Mouse (Mus musculus) embryonic facial prominence, embryonic 13.5 days (tissue): ENCODE data around the gene Smchd1. TPM values are rescaled to one million over a fixed set of nuclear protein-coding genes. Genes with fewer than 3 reads are reported as not detected.
"Not testable (repeated sequence)": the region's sequence is repeated elsewhere in the genome, so short reads cannot be mapped to it uniquely, and the experiment has no call there.

Experiments
- ATAC-seq: fragments of 200-750 bp; cut with Nextera tagmentation; 2 replicates; pipeline ENCODE4 v1.8.0; 2017; ENCODE audit warnings: low read depth; ENCODE audit not compliant: insufficient number of reproducible peaks, insufficient read depth, low FRiP score, low TSS enrichment
- H3K27ac ChIP-seq: fragments of 300-500 bp; sonication (generic); 2 replicates; pipeline ENCODE4 v1.5.1; 2015; ENCODE audit warnings: moderate library complexity, mild to moderate bottlenecking, inconsistent platforms
- H3K27me3 ChIP-seq: fragments of 300-500 bp; sonication (generic); 2 replicates; pipeline ENCODE4 v1.6.1; 2015; ENCODE audit warnings: mild to moderate bottlenecking, inconsistent platforms
- H3K36me3 ChIP-seq: fragments of 300-500 bp; sonication (generic); 2 replicates; pipeline ENCODE4 v1.6.1; 2015; ENCODE audit warnings: mild to moderate bottlenecking, inconsistent platforms
- H3K4me1 ChIP-seq: fragments of 300-500 bp; sonication (generic); 2 replicates; pipeline ENCODE4 v1.6.1; 2015; ENCODE audit warnings: inconsistent platforms
- H3K4me2 ChIP-seq: fragments of 300-500 bp; sonication (generic); 2 replicates; pipeline ENCODE4 v1.6.1; 2015; ENCODE audit warnings: moderate library complexity, mild to moderate bottlenecking, inconsistent platforms
- H3K4me3 ChIP-seq: fragments of 300-500 bp; sonication (generic); 2 replicates; pipeline ENCODE4 v1.5.1; 2015; ENCODE audit warnings: mild to moderate bottlenecking, inconsistent platforms
- H3K9ac ChIP-seq: fragments of 300-500 bp; sonication (generic); 2 replicates; pipeline ENCODE4 v1.6.1; 2015; ENCODE audit warnings: mild to moderate bottlenecking, inconsistent platforms
- H3K9me3 ChIP-seq: fragments of 300-500 bp; sonication (generic); 2 replicates; pipeline ENCODE4 v1.6.1; 2016; ENCODE audit warnings: inconsistent platforms
- WGBS: fragments of 180-500 bp; shearing (Covaris S2); methylation state at CpG from one replicate; pipeline ENCODE4 v1.1.7; 2015; ENCODE audit warnings: mixed read lengths; 5-methylcytosine and 5-hydroxymethylcytosine counted together
- polyA plus RNA-seq: library from polyadenylated mRNA; unstranded; fragments of >200 nt; fragmentation: Nextera tagmentation; extraction: Ambion mirVana; gene quantifications from 2 replicates; pipeline ENCODE4 v1.2.1, GENCODE M21; 2015

The Smchd1 gene
- polyA plus RNA-seq, 1 experiment from 2014 or later: 78.7 TPM

DNA sequence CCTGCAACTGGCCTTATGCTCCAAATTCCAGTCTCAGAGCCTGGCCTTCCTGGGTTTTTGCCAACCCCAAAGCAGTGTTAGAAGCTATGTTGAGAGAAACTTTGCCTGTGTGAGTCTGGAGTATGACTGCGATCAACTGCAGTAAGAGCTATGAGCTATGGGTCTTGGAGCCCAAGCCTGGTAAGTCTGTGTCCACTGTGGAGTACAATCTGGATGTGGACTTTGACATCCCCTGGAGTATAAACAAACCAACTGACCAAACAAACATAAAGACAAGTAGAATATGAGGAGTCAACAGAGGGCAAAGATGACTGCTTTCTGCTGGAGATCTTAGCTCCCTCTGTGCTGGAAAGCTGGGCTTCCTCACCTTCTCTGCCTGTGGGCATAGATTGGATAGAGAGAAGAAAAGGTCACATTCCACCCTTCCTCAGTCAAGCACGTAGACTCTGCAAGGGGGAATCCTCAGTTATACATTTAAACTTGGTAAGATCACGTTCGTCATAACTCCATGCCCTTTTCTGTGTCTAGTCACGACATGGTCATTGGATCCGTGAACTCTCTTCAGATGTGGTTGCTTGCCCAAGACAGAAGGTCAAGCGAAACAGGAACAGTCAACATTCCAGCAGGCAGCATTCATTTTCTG lies 8.4 kb upstream of the Smchd1 start:
- Histone ChIP-seq H3K9me3 (no peaks in the 10 kb centered on the region), H3K36me3 (no peaks in the 10 kb centered on the region), H3K9ac (no peak overlapping the region), H3K27me3 (no peaks in the 10 kb centered on the region), H3K4me1 (peaks cover 11% of the 10 kb centered on the region), H3K4me2 (no peak overlapping the region), H3K27ac (no peak overlapping the region), H3K4me3 (no peak overlapping the region)
- ATAC-seq: no peak
- WGBS: 85% methylated on average over 7 of the region's 7 CpGs

DNA sequence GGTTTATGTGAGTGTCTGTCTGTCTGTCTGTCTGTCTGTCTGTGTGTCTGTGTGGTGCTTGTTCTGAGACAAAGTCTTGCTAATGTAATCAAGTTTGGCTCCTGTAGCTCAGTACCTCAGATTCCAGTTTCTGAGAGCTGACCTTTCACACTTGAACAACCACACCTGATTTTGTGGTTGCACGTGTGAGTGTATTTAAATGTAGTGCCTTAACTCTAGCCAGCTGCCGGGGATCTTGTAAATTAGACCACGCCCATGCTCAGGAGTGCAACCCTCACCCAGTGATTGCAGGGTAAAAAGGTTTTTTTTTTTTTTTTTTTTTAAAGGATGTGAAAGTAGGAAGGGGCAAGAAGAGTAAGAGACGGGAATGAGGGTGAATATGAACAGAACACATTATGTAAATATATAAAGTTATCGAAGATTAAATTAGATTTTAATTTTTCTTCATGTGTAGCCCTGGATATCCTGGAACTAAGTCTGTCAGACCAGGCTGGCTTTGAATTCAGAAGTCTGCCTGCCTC lies 4.3 kb upstream of the Smchd1 start:
- Histone ChIP-seq H3K9me3 (no peaks in the 10 kb centered on the region), H3K27me3 (no peaks in the 10 kb centered on the region), H3K4me3 (no peak overlapping the region), H3K9ac (no peak overlapping the region), H3K27ac (no peak overlapping the region), H3K4me1 (peaks cover 4% of the 10 kb centered on the region), H3K36me3 (no peaks in the 10 kb centered on the region), H3K4me2 (no peak overlapping the region)
- no peak for ATAC-seq
- WGBS: 57% methylated on average over 5 of the region's 5 CpGs

DNA sequence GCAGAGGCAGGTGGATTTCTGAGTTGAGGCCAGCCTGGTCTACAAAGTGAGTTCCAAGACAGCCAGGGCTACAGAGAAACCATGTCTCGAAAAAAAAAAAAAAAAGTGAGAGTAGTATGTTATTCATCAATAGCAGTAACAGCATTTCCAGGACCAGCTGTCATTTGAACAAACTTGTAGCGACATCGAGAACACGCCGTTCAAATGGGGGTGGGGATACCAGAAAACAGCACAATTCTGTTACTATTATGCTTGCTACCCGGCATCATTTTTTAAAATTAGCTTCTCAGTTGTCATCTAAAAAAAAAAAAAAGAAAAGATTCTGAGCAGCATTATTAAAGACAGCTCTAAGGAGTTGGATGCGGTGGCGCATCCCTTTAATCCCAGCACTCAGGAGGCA lies 2.3 kb upstream of the Smchd1 start:
- no peak overlapping the region for H3K4me3 ChIP-seq
- no peak overlapping the region for H3K9ac ChIP-seq
- H3K36me3 ChIP-seq: no peaks in the 10 kb centered on the region
- H3K27ac ChIP-seq: no peak overlapping the region
- H3K9me3 ChIP-seq: no peaks in the 10 kb centered on the region
- H3K4me1 ChIP-seq: peaks cover 14% of the 10 kb centered on the region
- no peaks in the 10 kb centered on the region for H3K27me3 ChIP-seq
- no peak for ATAC-seq
- 95% methylated on average over 8 of the region's 8 CpGs for WGBS
- no peak overlapping the region for H3K4me2 ChIP-seq

DNA sequence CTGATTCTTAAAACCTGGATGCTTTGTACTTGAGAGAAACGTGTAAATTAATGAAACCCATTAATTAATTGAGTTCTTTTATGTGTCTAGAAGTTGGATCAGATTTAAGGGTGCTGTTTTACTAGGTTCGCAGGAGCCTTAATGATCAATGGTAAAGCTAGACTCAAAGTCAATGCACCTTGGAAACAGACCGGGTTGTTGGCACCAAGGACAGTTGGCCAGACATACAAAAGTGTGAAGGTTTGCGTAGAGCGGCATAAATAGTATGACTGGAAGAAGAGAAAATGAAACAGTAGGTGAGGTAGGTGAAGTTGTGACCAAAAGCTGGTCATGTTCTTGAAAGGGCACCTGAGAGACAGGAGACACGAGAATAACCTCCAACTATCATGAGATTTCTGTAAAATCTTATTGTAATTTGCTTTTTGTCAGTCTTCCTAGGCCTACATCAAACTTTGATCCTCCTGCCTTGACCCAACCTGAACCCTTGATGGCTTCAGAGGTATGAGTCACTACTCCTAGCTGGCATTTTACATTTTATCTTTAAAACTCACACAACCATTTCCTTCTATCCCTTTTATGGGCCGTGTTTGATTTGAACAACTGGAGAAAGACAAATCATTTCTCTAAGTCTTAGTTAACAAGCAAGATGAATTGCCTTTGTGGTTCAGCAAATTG lies 1.3 kb upstream of the Smchd1 start:
- Histone ChIP-seq H3K36me3 (no peaks in the 10 kb centered on the region), H3K9me3 (no peaks in the 10 kb centered on the region), H3K27ac (peak overlapping the region; percentile 99; the same call in 1 of the 2 replicates), H3K4me3 (peak overlapping the region; percentile 86), H3K27me3 (no peaks in the 10 kb centered on the region), H3K9ac (peak overlapping the region; percentile 95; the same call in 1 of the 2 replicates), H3K4me2 (peak overlapping the region; percentile 84), H3K4me1 (peaks cover 14% of the 10 kb centered on the region)
- 77% methylated on average over 7 of the region's 7 CpGs for WGBS
- no peak for ATAC-seq

DNA sequence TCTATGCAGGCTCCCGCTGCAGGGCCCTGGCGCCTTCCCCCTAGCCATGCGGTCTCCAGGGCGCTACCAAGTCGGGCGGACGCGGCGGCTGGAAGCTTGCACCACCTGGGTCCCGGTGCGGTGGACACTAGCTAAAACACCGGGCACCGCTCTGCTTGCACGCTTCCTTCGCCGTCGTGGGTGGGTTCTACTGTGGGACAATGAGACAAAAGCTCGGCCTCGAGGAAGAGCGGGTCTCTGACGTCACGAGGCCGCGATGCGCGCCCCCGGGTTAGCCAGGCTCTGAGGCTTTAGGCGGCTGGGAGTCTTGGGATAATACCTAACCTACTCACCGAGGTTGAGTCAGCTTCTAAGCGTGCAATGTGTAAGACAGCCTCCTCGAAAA lies 554 bp upstream of the Smchd1 start:
- H3K9ac ChIP-seq: peak overlapping the region; percentile 95
- H3K9me3 ChIP-seq: no peaks in the 10 kb centered on the region
- H3K27me3 ChIP-seq: no peaks in the 10 kb centered on the region
- under 1% methylated on average over 31 of the region's 31 CpGs for WGBS
- ATAC-seq: peak; percentile 79
- H3K27ac ChIP-seq: peak overlapping the region; percentile 99
- peak overlapping the region; percentile 84 for H3K4me2 ChIP-seq
- no peaks in the 10 kb centered on the region for H3K36me3 ChIP-seq
- peak overlapping the region; percentile 86 for H3K4me3 ChIP-seq
- H3K4me1 ChIP-seq: peaks cover 14% of the 10 kb centered on the region

DNA sequence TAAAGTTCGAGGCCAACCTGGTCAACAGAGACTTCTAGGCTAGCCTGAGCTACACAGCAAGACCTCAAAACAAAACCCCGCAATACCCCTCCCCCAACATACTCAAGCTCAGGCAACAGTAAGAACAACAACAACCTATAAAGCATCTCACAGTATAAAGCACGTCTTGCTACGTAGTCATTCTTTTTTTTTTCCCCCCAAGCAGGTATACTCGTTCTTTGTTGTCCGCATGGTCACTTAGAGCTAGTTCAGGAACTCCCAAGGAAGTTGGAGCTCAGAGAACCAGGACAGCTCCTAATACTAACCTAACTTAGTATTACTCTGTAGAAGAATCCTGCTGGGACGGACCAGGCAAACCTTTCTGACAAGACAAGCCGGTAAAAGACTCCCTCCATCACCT lies 1.0 kb downstream of the Smchd1 start:
- H3K9ac ChIP-seq: peak overlapping the region; percentile 95
- no peaks in the 10 kb centered on the region for H3K36me3 ChIP-seq
- H3K4me3 ChIP-seq: peak overlapping the region; percentile 86
- H3K27ac ChIP-seq: peak overlapping the region; percentile 99; the same call in 1 of the 2 replicates
- peaks cover 14% of the 10 kb centered on the region for H3K4me1 ChIP-seq
- no peaks in the 10 kb centered on the region for H3K27me3 ChIP-seq
- peak overlapping the region; percentile 84 for H3K4me2 ChIP-seq
- no peak for ATAC-seq
- no peaks in the 10 kb centered on the region for H3K9me3 ChIP-seq
- WGBS: 14% methylated on average over 8 of the region's 8 CpGs

DNA sequence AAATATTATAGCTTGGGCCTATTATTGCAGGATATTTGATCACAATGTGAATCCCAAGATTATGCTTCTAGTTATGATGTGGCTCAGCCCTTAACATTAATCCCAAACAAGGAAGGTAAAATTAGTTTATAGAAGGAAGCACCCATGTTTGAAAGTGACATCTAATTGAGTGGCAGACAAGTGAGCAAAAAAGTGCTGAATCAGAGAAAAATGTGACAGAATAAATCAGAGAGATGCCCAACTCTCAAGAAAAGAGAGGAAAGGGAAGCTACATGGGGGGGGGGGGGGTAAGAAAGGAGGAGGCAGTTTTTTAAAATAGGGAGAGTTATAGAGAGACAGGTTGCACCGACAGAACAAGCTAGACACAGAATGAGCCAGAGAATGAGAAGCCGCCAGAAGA lies 3.9 kb downstream of the Smchd1 start:
- Histone ChIP-seq H3K9me3 (no peaks in the 10 kb centered on the region), H3K36me3 (no peaks in the 10 kb centered on the region), H3K4me2 (no peak overlapping the region), H3K4me3 (no peak overlapping the region), H3K27ac (no peak overlapping the region), H3K4me1 (peaks cover 11% of the 10 kb centered on the region), H3K9ac (no peak overlapping the region), H3K27me3 (no peaks in the 10 kb centered on the region)
- no peak for ATAC-seq
- WGBS: 80% methylated on average over 2 of the region's 2 CpGs

DNA sequence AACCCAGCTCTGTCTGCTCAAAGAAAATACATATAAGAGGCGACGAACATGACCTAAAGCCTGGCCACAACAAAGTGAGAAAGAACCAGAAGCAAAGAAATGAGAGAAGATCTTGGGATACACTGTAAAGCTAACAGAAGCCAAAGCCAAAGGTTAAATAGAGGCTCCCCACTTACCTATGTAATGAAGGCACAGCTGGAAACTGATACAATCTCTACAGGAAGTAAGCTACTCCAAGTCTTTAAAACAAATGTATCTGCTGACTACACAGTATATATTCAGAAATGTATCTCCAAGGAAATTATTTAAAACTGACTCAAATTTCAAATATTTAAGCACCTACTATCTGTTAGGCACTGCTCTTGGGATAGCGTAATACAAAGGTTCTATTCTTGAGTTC lies 14.8 kb downstream of the Smchd1 start:
- Histone ChIP-seq H3K4me1 (no peaks in the 10 kb centered on the region), H3K27ac (no peak overlapping the region), H3K4me2 (no peak overlapping the region), H3K36me3 (peaks cover 58% of the 10 kb centered on the region), H3K9me3 (no peaks in the 10 kb centered on the region), H3K27me3 (no peaks in the 10 kb centered on the region), H3K9ac (no peak overlapping the region), H3K4me3 (no peak overlapping the region)
- 88% methylated on average over 3 of the region's 3 CpGs for WGBS
- no peak for ATAC-seq

DNA sequence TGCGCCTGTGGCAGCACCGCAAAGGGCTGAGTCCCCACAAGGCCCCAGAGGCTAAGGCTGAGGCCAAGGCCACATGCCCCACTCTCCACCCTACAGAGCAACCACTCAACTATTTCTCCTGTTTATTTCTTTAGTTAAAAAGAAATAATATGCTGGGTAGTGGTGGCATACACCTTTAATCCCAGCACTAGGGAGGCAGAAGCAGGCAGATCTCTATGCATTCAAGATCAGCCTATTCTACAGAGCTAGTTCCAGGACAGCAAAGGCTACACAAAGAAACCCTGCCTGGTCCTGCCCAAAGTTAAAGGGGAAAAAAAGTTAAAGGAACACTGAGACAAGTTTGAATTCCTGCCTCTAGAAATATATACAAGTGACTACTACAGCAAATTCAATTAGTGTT lies 15.3 kb downstream of the Smchd1 start, which contains the start of gene Gm4707:
Gene Gm4707, minus strand, starts transcription at position 101 of the 400 bp plus-strand sequence.
- Histone ChIP-seq H3K9me3 (no peaks in the 10 kb centered on the region), H3K4me2 (no peak within 1 kb of the TSS), H3K27ac (no peak within 1 kb of the TSS), H3K4me1 (no peaks in the 10 kb centered on the region), H3K27me3 (no peaks in the 10 kb centered on the region), H3K36me3 (peaks cover 63% of the 10 kb centered on the region), H3K4me3 (no peak within 1 kb of the TSS), H3K9ac (no peak within 1 kb of the TSS)
- ATAC-seq: no peak
- WGBS: 96% methylated on average over 2 of the region's 2 CpGs

DNA sequence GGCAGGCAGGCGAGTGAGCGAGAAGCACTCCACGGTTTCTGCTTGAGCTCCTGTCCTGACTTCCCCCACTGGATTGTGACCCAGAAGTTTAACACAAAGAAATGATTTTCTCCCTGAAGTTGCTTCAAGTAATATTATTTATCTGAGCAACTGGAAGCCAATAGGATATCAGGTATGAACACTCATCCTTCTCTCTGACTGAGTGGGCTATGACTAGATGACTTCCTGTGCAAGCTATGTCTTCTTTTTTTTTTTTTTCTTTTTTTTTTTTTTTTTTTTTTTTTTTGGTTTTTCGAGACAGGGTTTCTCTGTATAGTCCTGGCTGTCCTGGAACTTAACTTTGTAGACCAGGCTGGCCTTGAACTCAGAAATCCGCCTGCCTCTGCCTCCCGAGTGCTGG lies 17.8 kb downstream of the Smchd1 start:
- H3K9me3 ChIP-seq, ATAC-seq, H3K4me1 ChIP-seq, H3K27me3 ChIP-seq, H3K9ac ChIP-seq, H3K4me3 ChIP-seq, H3K4me2 ChIP-seq, H3K27ac ChIP-seq: not testable (repeated sequence)
- 87% methylated on average over 6 of the region's 6 CpGs for WGBS
- H3K36me3 ChIP-seq: peaks cover 48% of the 10 kb centered on the region

DNA sequence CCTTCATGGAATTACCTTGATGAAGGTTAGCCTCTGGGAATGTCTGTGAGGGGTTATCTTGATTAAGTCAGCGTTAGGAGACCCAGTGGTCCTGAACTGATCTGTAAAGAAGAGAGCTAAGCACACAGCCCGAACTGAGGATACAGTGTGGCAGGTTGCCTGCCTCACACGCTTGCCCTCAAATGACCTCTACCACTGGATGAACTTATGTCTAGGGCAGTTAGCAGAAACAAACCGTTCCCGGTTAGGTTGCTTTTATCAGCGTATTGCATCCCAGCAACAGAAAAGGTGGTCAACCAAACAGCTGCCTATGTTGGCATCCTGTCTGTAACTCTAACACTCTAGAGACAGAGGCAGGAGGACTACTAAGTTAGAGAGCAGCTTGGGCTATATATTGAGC lies 30.0 kb downstream of the Smchd1 start:
- Histone ChIP-seq H3K9me3 (no peaks in the 10 kb centered on the region), H3K4me2 (no peak overlapping the region), H3K4me1 (no peaks in the 10 kb centered on the region), H3K4me3 (no peak overlapping the region), H3K27me3 (no peaks in the 10 kb centered on the region), H3K9ac (no peak overlapping the region), H3K36me3 (peaks cover 43% of the 10 kb centered on the region), H3K27ac (no peak overlapping the region)
- ATAC-seq: no peak
- 95% methylated on average over 6 of the region's 6 CpGs for WGBS

DNA sequence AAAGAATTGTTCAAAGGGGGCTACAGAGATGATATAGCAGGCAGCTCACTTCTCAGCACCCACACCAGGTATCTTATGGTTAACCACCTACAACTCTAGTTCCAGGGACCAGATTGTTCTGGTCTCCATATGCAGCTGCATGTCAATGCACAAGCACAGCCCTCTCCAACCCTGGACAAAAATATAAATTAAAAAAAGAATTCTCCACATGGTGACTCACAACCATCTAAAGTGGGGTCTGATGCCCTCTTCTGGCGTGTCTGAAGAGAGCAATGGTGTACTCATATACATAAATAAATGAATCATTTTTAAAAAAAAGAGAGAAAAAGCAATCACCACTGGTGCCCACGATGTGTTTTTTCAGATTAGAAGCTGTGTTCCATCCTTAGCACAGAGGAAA lies 30.4 kb downstream of the Smchd1 start:
- Histone ChIP-seq H3K36me3 (peaks cover 43% of the 10 kb centered on the region), H3K4me3 (no peak overlapping the region), H3K27me3 (no peaks in the 10 kb centered on the region), H3K9me3 (no peaks in the 10 kb centered on the region), H3K9ac (no peak overlapping the region), H3K4me1 (no peaks in the 10 kb centered on the region), H3K27ac (no peak overlapping the region), H3K4me2 (no peak overlapping the region)
- 82% methylated on average over 2 of the region's 2 CpGs for WGBS
- ATAC-seq: no peak
